Mouse (Mus musculus): ENCODE measurements around the gene Scg3. TPM values are rescaled to one million over a fixed set of nuclear protein-coding genes. Genes with fewer than 3 reads are reported as not detected.

The Scg3 gene
- total and polyA plus RNA-seq, 3 experiments: not detected

GRCm38 (mm10) chr9:75601510-75601909 lies 82.3 kb downstream of the Scg3 start:
- Histone ChIP-seq H3K4me3 (replicated peaks in 1 of 3; ENCODE audit: low read depth in 2 of 3, low read length in 2 of 3, poor library complexity in 1 of 3) (no peak overlapping the region), H3K27ac (ENCODE audit: insufficient read depth, low read depth) (no peak overlapping the region), H3K4me2 (ENCODE audit: insufficient read depth, low read depth, poor library complexity, severe bottlenecking) (no peak overlapping the region), H3K79me2 (replicated peaks; ENCODE audit: control insufficient read depth, extremely low read depth, insufficient read depth, poor library complexity, severe bottlenecking) (no peaks in the 10 kb centered on the region), H3K4me1 (ENCODE audit: control insufficient read depth in 1 of 2, insufficient read depth in 2 of 2) (0 out of 4 replicates have a peak, but pooled peaks cover 0 to 4% of the 10 kb centered on the region in 2 experiments), H3K27me3 (replicated peaks) (peaks cover 2% of the 10 kb centered on the region), H3K9me3 (replicated peaks; ENCODE audit: low read length) (no peaks in the 10 kb centered on the region), H3K36me3 (replicated peaks in 1 of 2; ENCODE audit: control insufficient read depth in 1 of 2, insufficient read depth in 1 of 2, low read length in 1 of 2) (no peaks in the 10 kb centered on the region), H3K9ac (ENCODE audit: insufficient read depth, low read depth) (no peak overlapping the region)
- dilution Hi-C loops (cut with MboI; ENCODE audit: extremely low pct_ligation_motif_present, extremely low pct_unique_long_range_greater_than_20kb, low sequenced_read_pairs) (no loop called here), in situ Hi-C loops (cut with MboI; ENCODE audit: low pct_ligation_motif_present, low pct_unique_long_range_greater_than_20kb, low sequenced_read_pairs) (no loop called here)
- TF ChIP-seq UBTF (IDR thresholded peaks at IDR 0.05; ENCODE audit: low read depth, low read length): no peak
- peak; percentile 18; the same call in 1 of the 2 replicates for TF ChIP-seq BHLHE40 (IDR thresholded peaks at IDR 0.05; ENCODE audit: low read depth, low read length)
- TF ChIP-seq SMC3 (IDR thresholded peaks at IDR 0.05; ENCODE audit: low read depth, low read length): no peak
- no peak for DNase-seq (ENCODE audit: extremely low read depth)

DNA sequence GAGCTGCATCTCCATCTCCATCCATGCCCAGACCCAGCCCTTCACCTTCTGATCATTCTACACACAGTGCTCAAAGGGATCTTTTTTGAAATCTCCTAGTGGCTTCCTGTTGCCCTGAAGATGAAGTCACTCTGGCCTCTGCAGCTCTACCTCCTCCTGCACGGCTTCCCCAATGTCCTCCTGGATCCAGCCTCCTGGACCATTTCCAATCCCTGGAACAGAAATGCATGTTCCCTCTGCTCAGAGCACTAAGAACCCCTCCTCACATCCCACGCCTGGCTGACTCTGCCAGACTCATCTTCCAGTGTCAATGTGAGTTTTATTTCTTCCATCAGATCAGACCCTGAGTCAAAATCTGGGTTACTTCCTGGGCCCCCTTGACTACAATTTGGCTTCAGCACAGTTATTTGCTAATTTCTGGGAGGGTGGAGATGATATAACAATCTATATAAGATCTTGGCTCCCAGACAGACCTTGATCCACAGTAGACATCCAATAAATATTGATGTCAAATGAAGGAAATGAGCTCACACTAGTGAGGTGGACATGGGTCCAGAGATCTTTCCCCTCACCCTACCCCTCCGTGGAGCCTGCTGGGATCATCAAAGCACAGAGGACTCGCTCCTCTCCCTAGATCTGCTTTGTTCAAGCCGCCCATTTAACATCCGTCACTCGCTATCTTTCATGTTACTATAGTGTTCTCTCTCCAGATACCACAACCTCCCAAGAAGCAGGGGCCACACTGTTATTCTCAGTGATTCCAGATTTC lies 83.5 kb downstream of the Scg3 start:
- H3K4me3 ChIP-seq (replicated peaks in 1 of 3; ENCODE audit: low read depth in 2 of 3, low read length in 2 of 3, poor library complexity in 1 of 3): no peak overlapping the region
- dilution Hi-C loops (cut with MboI; ENCODE audit: extremely low pct_ligation_motif_present, extremely low pct_unique_long_range_greater_than_20kb, low sequenced_read_pairs) (no loop called here), in situ Hi-C loops (cut with MboI; ENCODE audit: low pct_ligation_motif_present, low pct_unique_long_range_greater_than_20kb, low sequenced_read_pairs) (no loop called here)
- 0 out of 4 replicates have a peak, but pooled peaks cover 0 to 4% of the 10 kb centered on the region in 2 experiments for H3K4me1 ChIP-seq (ENCODE audit: control insufficient read depth in 1 of 2, insufficient read depth in 2 of 2)
- no peak for TF ChIP-seq UBTF (IDR thresholded peaks at IDR 0.05; ENCODE audit: low read depth, low read length)
- no peak for TF ChIP-seq RCOR1 (conservative IDR thresholded peaks at IDR 0.05; ENCODE audit: low read depth, low read length)
- TF ChIP-seq SIN3A (IDR thresholded peaks at IDR 0.05; ENCODE audit: low read length): no peak
- TF ChIP-seq MEF2A (IDR thresholded peaks at IDR 0.05; ENCODE audit: borderline replicate concordance, low read depth, low read length): no peak
- TF ChIP-seq MXI1 (IDR thresholded peaks at IDR 0.05; ENCODE audit: low read depth, low read length): no peak
- no peak for TF ChIP-seq ZNF384 (IDR thresholded peaks at IDR 0.05; ENCODE audit: low read depth, low read length)
- no peak for TF ChIP-seq SMC3 (IDR thresholded peaks at IDR 0.05; ENCODE audit: low read depth, low read length)
- no peaks in the 10 kb centered on the region for H3K9me3 ChIP-seq (replicated peaks; ENCODE audit: low read length)
- no peaks in the 10 kb centered on the region for H3K36me3 ChIP-seq (replicated peaks in 1 of 2; ENCODE audit: control insufficient read depth in 1 of 2, insufficient read depth in 1 of 2, low read length in 1 of 2)
- H3K4me2 ChIP-seq (ENCODE audit: insufficient read depth, low read depth, poor library complexity, severe bottlenecking): no peak overlapping the region
- H3K27ac ChIP-seq (ENCODE audit: insufficient read depth, low read depth): no peak overlapping the region
- no peak for DNase-seq (ENCODE audit: extremely low read depth)
- peaks cover 2% of the 10 kb centered on the region for H3K27me3 ChIP-seq (replicated peaks)
- H3K9ac ChIP-seq (ENCODE audit: insufficient read depth, low read depth): no peak overlapping the region
- no peaks in the 10 kb centered on the region for H3K79me2 ChIP-seq (replicated peaks; ENCODE audit: control insufficient read depth, extremely low read depth, insufficient read depth, poor library complexity, severe bottlenecking)

DNA sequence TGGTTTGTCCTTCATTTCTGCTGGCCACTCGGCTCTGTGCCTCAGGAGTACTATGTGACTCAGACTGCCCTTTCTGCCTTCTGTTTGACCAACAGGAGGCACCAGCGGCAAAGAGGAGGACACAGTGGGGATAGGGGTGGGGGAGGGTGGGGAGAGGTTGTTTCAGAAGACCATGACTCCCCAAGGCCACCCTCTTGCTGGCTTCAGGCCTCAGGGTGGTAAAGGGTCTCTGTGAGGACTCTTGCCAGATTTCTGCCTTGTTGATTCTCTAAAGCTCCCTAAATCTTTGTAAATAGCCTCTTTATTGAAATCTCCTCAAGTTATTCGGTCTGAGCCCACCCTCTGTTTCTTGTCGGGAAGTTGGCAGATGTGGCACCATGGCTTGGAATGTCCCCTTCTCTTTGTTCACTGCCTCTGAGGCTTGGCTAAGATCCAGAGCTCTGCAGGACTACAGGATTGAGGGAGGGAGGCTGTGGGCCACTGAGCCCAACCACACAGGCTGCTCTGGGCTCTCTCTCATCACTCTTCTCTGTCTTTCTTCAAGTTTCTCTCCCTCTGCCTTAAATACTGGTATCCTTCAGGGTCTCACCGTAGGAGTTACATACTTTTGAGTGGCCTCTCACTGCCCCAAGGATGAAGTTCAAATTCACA lies 84.5 kb downstream of the Scg3 start:
- Histone ChIP-seq H3K36me3 (replicated peaks in 1 of 2; ENCODE audit: control insufficient read depth in 1 of 2, insufficient read depth in 1 of 2, low read length in 1 of 2) (no peaks in the 10 kb centered on the region), H3K4me2 (ENCODE audit: insufficient read depth, low read depth, poor library complexity, severe bottlenecking) (no peak overlapping the region), H3K4me1 (ENCODE audit: control insufficient read depth in 1 of 2, insufficient read depth in 2 of 2) (0 out of 4 replicates have a peak, but pooled peaks cover 0 to 4% of the 10 kb centered on the region in 2 experiments), H3K9me3 (replicated peaks; ENCODE audit: low read length) (no peaks in the 10 kb centered on the region), H3K27me3 (replicated peaks) (peaks cover 2% of the 10 kb centered on the region), H3K9ac (ENCODE audit: insufficient read depth, low read depth) (no peak overlapping the region), H3K79me2 (replicated peaks; ENCODE audit: control insufficient read depth, extremely low read depth, insufficient read depth, poor library complexity, severe bottlenecking) (no peaks in the 10 kb centered on the region), H3K27ac (ENCODE audit: insufficient read depth, low read depth) (no peak overlapping the region), H3K4me3 (replicated peaks in 1 of 3; ENCODE audit: low read depth in 2 of 3, low read length in 2 of 3, poor library complexity in 1 of 3) (no peak overlapping the region)
- TF ChIP-seq MXI1 (IDR thresholded peaks at IDR 0.05; ENCODE audit: low read depth, low read length) (no peak), ZC3H11A (IDR thresholded peaks at IDR 0.05; ENCODE audit: low read depth, low read length) (0 out of 2 replicates have a peak, but pooled peaks have one; percentile 6), RAD21 (IDR thresholded peaks at IDR 0.05; ENCODE audit: low read depth, low read length) (peak; percentile 53), TCF12 (IDR thresholded peaks at IDR 0.05; ENCODE audit: low read depth, low read length) (no peak), IRF4 (IDR thresholded peaks at IDR 0.05; ENCODE audit: low read depth, low read length) (no peak), SMC3 (IDR thresholded peaks at IDR 0.05; ENCODE audit: low read depth, low read length) (peak; percentile 68), USF1 (IDR thresholded peaks at IDR 0.05; ENCODE audit: low read depth, low read length) (no peak), CTCF (conservative IDR thresholded peaks at IDR 0.05 in 1 of 2, IDR thresholded peaks at IDR 0.05 in 1 of 2; ENCODE audit: low read depth in 2 of 2, low read length in 2 of 2) (peak in 1 of 2 experiments; percentile 65; a peak in 2 of 4 replicates)
- DNase-seq (ENCODE audit: extremely low read depth): no peak
- in situ Hi-C loops (cut with MboI; ENCODE audit: low pct_ligation_motif_present, low pct_unique_long_range_greater_than_20kb, low sequenced_read_pairs) (no loop called here), dilution Hi-C loops (cut with MboI; ENCODE audit: extremely low pct_ligation_motif_present, extremely low pct_unique_long_range_greater_than_20kb, low sequenced_read_pairs) (no loop called here)

All from CH12.LX (cell line).